Mouse (Mus musculus) intestine, embryonic 14.5 days (tissue): ENCODE measurements at regions not wholly inside any gene's neighbourhood (a gene's known extent, or its start where the extent isn't known, plus 50 kb on each side); places are given as distances from the start of the nearest gene placed in this dataset.

ENCODE experiments used
- ATAC-seq: fragments of 200-750 bp; cut with Nextera tagmentation; replicated peaks from 2 replicates; pipeline ENCODE4 v1.8.0; 2017; ENCODE audit warnings: low read depth, moderate number of reproducible peaks, moderate TSS enrichment, moderate library complexity; ENCODE audit not compliant: low FRiP score, low TSS enrichment
- DNase-seq: peaks from one replicate; pipeline ENCODE4 v3.0.0-alpha.2; 2018; ENCODE audit warnings: low spot score
- H3K27ac ChIP-seq: fragments of 300-500 bp; sonication (generic); 2 replicates; pipeline ENCODE4 v1.5.1; 2014; ENCODE audit warnings: low read depth, mild to moderate bottlenecking, control low read depth
- H3K27me3 ChIP-seq: fragments of 300-500 bp; sonication (generic); replicated peaks from 2 replicates; pipeline ENCODE4 v1.6.1; 2014; ENCODE audit warnings: low read length, control low read depth; ENCODE audit not compliant: control insufficient read depth, insufficient read depth
- H3K36me3 ChIP-seq: fragments of 300-500 bp; sonication (generic); 2 replicates; pipeline ENCODE4 v1.6.1; 2014; ENCODE audit warnings: low read length, control low read depth; ENCODE audit not compliant: control insufficient read depth, insufficient read depth
- H3K4me1 ChIP-seq: fragments of 300-500 bp; sonication (generic); replicated peaks from 2 replicates; pipeline ENCODE4 v1.6.1; 2014; ENCODE audit warnings: low read length, control low read depth, mixed read lengths; ENCODE audit not compliant: control insufficient read depth, insufficient read depth
- H3K4me2 ChIP-seq: fragments of 300-500 bp; sonication (generic); 2 replicates; pipeline ENCODE4 v1.6.1; 2014; ENCODE audit warnings: low read length
- H3K4me3 ChIP-seq: fragments of 300-500 bp; sonication (generic); 2 replicates; pipeline ENCODE4 v1.5.1; 2014; ENCODE audit warnings: low read depth, low read length, control low read depth, mixed read lengths
- H3K9ac ChIP-seq: fragments of 300-500 bp; sonication (generic); 2 replicates; pipeline ENCODE4 v1.6.1; 2014; ENCODE audit warnings: mild to moderate bottlenecking, low read length
- H3K9me3 ChIP-seq: fragments of 300-500 bp; sonication (generic); 2 replicates; pipeline ENCODE4 v1.6.1; 2016; ENCODE audit warnings: low read length, control low read depth; ENCODE audit not compliant: control insufficient read depth
- WGBS: fragments of 180-500 bp; shearing (Covaris S2); extraction: QIAGEN DNeasy Blood & Tissue Kit; methylation state at CpG from one replicate; pipeline ENCODE4 v1.1.7; 2014; 5-methylcytosine and 5-hydroxymethylcytosine counted together

GRCm38 (mm10) chr12:12850681-12851080 is 91.0 kb downstream of the Mycn start:
- no peak overlapping the region for H3K4me3 ChIP-seq
- no peaks in the 10 kb centered on the region for H3K9me3 ChIP-seq
- H3K9ac ChIP-seq = no peak overlapping the region
- DNase-seq (no peak), ATAC-seq (no peak)
- no peaks in the 10 kb centered on the region for H3K4me1 ChIP-seq
- no peaks in the 10 kb centered on the region for H3K36me3 ChIP-seq
- no peaks in the 10 kb centered on the region for H3K27me3 ChIP-seq
- no peak overlapping the region for H3K27ac ChIP-seq
- 36% methylated on average over 2 of the region's 2 CpGs for WGBS
- H3K4me2 ChIP-seq = no peak overlapping the region

DNA sequence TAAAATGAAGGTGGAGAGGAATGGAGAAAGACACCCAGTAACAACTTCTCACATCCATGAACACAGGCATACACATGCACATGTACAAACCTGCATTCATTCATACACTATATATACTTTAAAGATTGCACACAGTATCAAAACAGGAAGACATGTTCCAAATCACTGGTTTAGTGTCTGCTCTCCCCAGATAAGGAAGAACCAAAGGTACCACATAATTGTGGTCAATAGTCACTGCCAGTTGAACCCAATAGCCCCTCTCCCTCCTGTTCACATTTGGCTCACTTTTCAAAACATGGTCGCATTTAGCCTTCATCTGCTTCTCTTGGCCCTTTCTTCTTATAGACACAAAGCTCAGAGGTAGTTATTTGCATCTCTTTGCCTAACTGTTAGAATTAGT is 95.0 kb downstream of the Mycn start:
- peaks cover 9% of the 10 kb centered on the region; the same call in 1 of the 2 replicates for H3K4me1 ChIP-seq
- H3K27ac ChIP-seq = no peak overlapping the region
- H3K27me3 ChIP-seq = no peaks in the 10 kb centered on the region
- no peak overlapping the region for H3K4me2 ChIP-seq
- no peak overlapping the region for H3K9ac ChIP-seq
- ATAC-seq (no peak), DNase-seq (no peak)
- H3K9me3 ChIP-seq = no peaks in the 10 kb centered on the region
- H3K4me3 ChIP-seq = no peak overlapping the region
- no peaks in the 10 kb centered on the region for H3K36me3 ChIP-seq
- WGBS = 82% methylated on average over 1 of the region's 1 CpGs

DNA sequence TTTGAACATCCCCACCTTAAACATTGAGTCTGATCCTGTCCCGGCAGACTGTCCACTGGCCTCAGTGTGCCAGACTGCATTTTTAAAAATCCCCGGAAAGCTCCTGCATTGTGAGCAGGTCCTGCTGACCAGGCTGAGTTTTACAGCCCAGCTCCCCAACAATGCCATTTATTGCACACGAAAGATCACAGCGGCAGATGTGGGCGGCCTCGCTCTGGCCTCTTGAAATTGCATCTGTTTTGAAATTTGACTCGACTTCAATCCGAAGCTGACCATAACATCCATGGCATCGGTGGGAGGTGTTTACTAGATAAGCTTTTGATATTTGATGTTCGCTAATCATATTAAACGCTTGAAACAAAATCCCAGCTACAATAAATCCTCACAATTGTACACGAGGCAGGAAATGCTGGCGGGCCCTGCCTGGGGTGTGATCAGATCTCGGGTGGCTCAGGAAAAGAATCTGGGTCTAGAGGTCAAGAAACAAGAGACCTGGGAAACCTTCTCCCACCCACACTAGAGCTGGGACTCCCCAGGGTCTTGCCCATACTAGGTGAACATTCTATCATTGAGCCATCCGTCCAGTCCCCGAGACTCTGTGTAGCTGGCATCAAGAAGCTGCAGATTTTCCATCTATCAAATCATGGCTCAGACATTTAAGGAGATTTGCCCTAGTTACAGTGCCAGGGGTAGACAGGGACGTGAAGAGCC is 99.3 kb downstream of the Mycn start:
- H3K27ac ChIP-seq = no peak overlapping the region

DNA sequence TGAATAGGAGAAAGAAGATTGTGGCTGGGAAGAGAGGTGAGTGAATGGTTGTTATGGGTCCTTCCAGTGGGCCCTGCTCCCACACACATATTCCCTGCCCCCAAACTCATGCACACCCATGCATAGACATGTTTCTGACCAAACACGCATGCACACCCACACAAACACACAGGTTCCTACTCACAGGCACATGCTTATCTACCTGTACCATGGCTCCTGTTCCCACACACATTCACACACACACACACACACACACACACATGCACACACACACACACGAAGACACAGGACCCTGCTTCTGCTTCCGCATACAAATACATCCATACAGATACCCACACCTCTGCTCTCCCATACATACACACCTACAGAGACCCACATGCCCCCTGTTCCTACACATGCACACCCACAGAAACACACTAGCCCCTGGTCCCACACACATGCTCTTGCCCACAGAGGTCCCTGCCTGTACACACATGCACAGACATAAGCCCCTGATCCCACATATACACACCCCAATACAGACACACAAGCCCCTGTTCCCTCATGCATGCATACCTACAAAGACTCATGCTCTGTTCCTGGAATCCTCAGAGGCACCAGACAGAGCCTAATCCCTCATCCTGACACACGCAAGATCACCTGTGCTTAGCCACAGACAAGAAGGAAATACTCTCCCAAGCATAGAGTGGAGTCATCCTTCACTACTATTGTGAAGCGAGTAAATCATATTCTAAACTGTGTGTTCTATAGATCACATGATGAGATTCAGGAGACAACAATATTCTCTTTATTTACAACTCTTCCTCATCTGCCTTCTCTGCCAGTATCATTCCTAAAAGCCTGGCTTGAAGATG is 100.1 kb downstream of the Mycn start:
- Histone ChIP-seq H3K9ac (no peak overlapping the region), H3K36me3 (no peaks in the 10 kb centered on the region), H3K27me3 (no peaks in the 10 kb centered on the region), H3K27ac (no peak overlapping the region), H3K9me3 (no peaks in the 10 kb centered on the region), H3K4me2 (peak overlapping the region; percentile 12; the same call in 1 of the 2 replicates), H3K4me1 (peaks cover 21% of the 10 kb centered on the region), H3K4me3 (no peak overlapping the region)
- DNase-seq (no peak), ATAC-seq (0 out of 2 replicates have a peak, but pooled peaks have one; percentile 27)
- WGBS = 81% methylated on average over 5 of the region's 5 CpGs

More for the DNA sequence above, 99.3 kb downstream of the Mycn start:
- Histone ChIP-seq H3K27me3 (no peaks in the 10 kb centered on the region), H3K4me2 (peak overlapping the region; percentile 12; the same call in 1 of the 2 replicates), H3K9me3 (no peaks in the 10 kb centered on the region), H3K4me1 (peaks cover 21% of the 10 kb centered on the region), H3K9ac (no peak overlapping the region), H3K36me3 (no peaks in the 10 kb centered on the region), H3K4me3 (no peak overlapping the region)
- DNase-seq (no peak), ATAC-seq (no peak)
- WGBS = 24% methylated on average over 17 of the region's 17 CpGs

- 25% methylated on average over 17 of the region's 17 CpGs for WGBS
- Histone ChIP-seq H3K9me3 (no peaks in the 10 kb centered on the region), H3K36me3 (no peaks in the 10 kb centered on the region), H3K27me3 (no peaks in the 10 kb centered on the region), H3K4me2 (peak overlapping the region; percentile 43), H3K27ac (0 out of 2 replicates have a peak overlapping the region, but pooled peaks have one; percentile 6), H3K4me1 (peaks cover 21% of the 10 kb centered on the region), H3K4me3 (peak overlapping the region; percentile 16), H3K9ac (0 out of 2 replicates have a peak overlapping the region, but pooled peaks have one; percentile 1)
- DNase-seq = peak; percentile 66
- peak; percentile 62; the same call in 1 of the 2 replicates for ATAC-seq
Observed at GRCm38 (mm10) chr12:12840661-12841384, 100.9 kb downstream of the Mycn start.

DNA sequence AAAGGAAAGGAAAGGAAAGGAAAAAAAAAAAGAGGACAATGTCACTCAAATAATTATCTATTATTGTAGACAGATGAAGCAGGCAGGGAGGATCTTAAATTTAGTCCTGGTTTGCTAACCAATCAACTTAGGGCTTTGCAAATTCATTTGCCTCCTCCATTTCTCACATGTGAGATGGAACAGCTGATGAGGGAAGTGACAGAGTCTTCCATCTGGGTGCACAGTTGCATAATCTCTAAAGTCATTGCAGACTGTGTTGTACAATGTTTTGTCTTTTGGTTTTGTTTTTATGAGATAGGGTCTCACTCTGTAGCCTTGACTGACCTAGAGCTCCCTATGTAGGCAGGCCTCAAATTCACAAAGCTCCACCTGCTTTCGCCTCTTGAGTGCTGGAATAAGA is 103.9 kb downstream of the Mycn start:
- no peaks in the 10 kb centered on the region for H3K36me3 ChIP-seq
- no peaks in the 10 kb centered on the region for H3K27me3 ChIP-seq
- no peaks in the 10 kb centered on the region for H3K9me3 ChIP-seq
- H3K9ac ChIP-seq = no peak overlapping the region
- H3K4me2 ChIP-seq = no peak overlapping the region
- no peak for ATAC-seq
- H3K4me1 ChIP-seq = peaks cover 21% of the 10 kb centered on the region
- H3K4me3 ChIP-seq = no peak overlapping the region
- no peak for DNase-seq
- WGBS = 93% methylated on average over 1 of the region's 1 CpGs
- no peak overlapping the region for H3K27ac ChIP-seq

GRCm38 (mm10) chr12:12827821-12828641 is 113.7 kb downstream of the Mycn start:
- DNase-seq (no peak), ATAC-seq (no peak)
- no peak overlapping the region for H3K4me2 ChIP-seq
- H3K4me3 ChIP-seq = no peak overlapping the region
- WGBS = 66% methylated on average over 13 of the region's 13 CpGs
- no peaks in the 10 kb centered on the region for H3K27me3 ChIP-seq
- H3K36me3 ChIP-seq = no peaks in the 10 kb centered on the region
- H3K9ac ChIP-seq = no peak overlapping the region
- H3K4me1 ChIP-seq = 0 out of 2 replicates have a peak, but pooled peaks cover 7% of the 10 kb centered on the region
- 0 out of 2 replicates have a peak overlapping the region, but pooled peaks have one; percentile 27 for H3K27ac ChIP-seq
- no peaks in the 10 kb centered on the region for H3K9me3 ChIP-seq
